Mouse (Mus musculus): Measurements from ENCODE around the gene Pim1.

GRCm38 (mm10) chr17:29459321-29460118 lies 31.0 kb upstream of the Pim1 start:
- TF ChIP-seq CTCF (conservative IDR thresholded peaks at IDR 0.05; ENCODE audit: low read length): no peak
- TF ChIP-seq NANOG (IDR thresholded peaks at IDR 0.05; ENCODE audit: borderline replicate concordance, low read length): no peak
- no peak for TF ChIP-seq POU5F1 (IDR thresholded peaks at IDR 0.05; ENCODE audit: borderline replicate concordance, low read length)

Data from E14TG2a.4 (cell line).